Mouse (Mus musculus) liver, embryonic 14.5 days (tissue): Measurements from ENCODE around the gene B3galt5. TPM values are rescaled to one million over a fixed set of nuclear protein-coding genes. Genes with fewer than 3 reads are reported as not detected.
"Not testable (repeated sequence)": the region's sequence is repeated elsewhere in the genome, so short reads cannot be mapped to it uniquely, and the experiment has no call there.

ENCODE experiments used
- ATAC-seq: fragments of 200-750 bp; cut with Nextera tagmentation; 2 replicates; pipeline ENCODE4 v1.8.0; 2017; ENCODE audit warnings: moderate number of reproducible peaks, mild to moderate bottlenecking, moderate library complexity; ENCODE audit not compliant: insufficient read depth
- DNase-seq, 3 experiments: peaks; one replicate each; pipeline ENCODE4 v3.0.0-alpha.2; 2012 to 2013; ENCODE audit warnings: low read depth in 3 of 3, low spot score in 3 of 3
- H3K27ac ChIP-seq: fragments of 300-500 bp; sonication (generic); 2 replicates; pipeline ENCODE4 v1.5.1; 2014; ENCODE audit warnings: moderate library complexity, mild to moderate bottlenecking, control low read depth, inconsistent platforms
- H3K27me3 ChIP-seq: fragments of 300-500 bp; sonication (generic); 2 replicates; pipeline ENCODE4 v1.6.1; 2014; ENCODE audit warnings: mild to moderate bottlenecking, low read length, moderate library complexity; ENCODE audit not compliant: control insufficient read depth, insufficient read depth
- H3K36me3 ChIP-seq: fragments of 300-500 bp; sonication (generic); replicated peaks from 2 replicates; pipeline ENCODE4 v1.6.1; 2014; ENCODE audit warnings: low read depth; ENCODE audit not compliant: control insufficient read depth, insufficient read depth
- H3K4me1 ChIP-seq, 2 experiments: fragments of 200-500 bp in 1 of 2; fragments of 300-500 bp in 1 of 2; sonication (generic) in 1 of 2; replicated peaks; 2 replicates each; pipeline ENCODE4 v1.6.1; 2012 to 2014; ENCODE audit warnings: antibody characterized with exemption in 1 of 2, inconsistent platforms in 1 of 2, low read length in 1 of 2; ENCODE audit not compliant: control insufficient read depth in 2 of 2, insufficient read depth in 2 of 2
- H3K4me2 ChIP-seq: fragments of 300-500 bp; sonication (generic); 2 replicates; pipeline ENCODE4 v1.6.1; 2014; ENCODE audit warnings: low read depth, mild to moderate bottlenecking, control low read depth, moderate library complexity
- H3K4me3 ChIP-seq, 2 experiments: fragments of 200-500 bp in 1 of 2; fragments of 300-500 bp in 1 of 2; sonication (generic) in 1 of 2; 2 replicates each; pipeline ENCODE4 v1.5.1; 2012 to 2014; ENCODE audit warnings: low read depth in 2 of 2, low read length in 2 of 2, mild to moderate bottlenecking in 2 of 2, control low read depth in 1 of 2, inconsistent platforms in 1 of 2, moderate library complexity in 1 of 2; ENCODE audit not compliant: insufficient read depth in 1 of 2
- H3K9ac ChIP-seq: fragments of 300-500 bp; sonication (generic); replicated peaks from 2 replicates; pipeline ENCODE4 v1.6.1; 2014; ENCODE audit warnings: mild to moderate bottlenecking, control low read depth, moderate library complexity
- H3K9me3 ChIP-seq: fragments of 300-500 bp; sonication (generic); 2 replicates; pipeline ENCODE4 v1.6.1; 2016; ENCODE audit warnings: low read length, mixed read lengths; ENCODE audit not compliant: control insufficient read depth
- CTCF ChIP-seq: IDR thresholded peaks from 2 replicates; pipeline ENCODE4 v1.5.1; 2016; ENCODE audit warnings: antibody characterized with exemption, low read depth, control low read depth
- EP300 ChIP-seq: IDR thresholded peaks from 2 replicates; pipeline ENCODE4 v1.6.1; 2016; ENCODE audit warnings: antibody characterized with exemption, low read depth
- WGBS: fragments of 180-500 bp; shearing (Covaris S2); extraction: QIAGEN DNeasy Blood & Tissue Kit; methylation state at CpG from one replicate; pipeline ENCODE4 v1.1.7; 2014; ENCODE audit not compliant: insufficient replicate concordance; 5-methylcytosine and 5-hydroxymethylcytosine counted together
- polyA plus RNA-seq, 2 experiments: library from polyadenylated mRNA; depleted of rRNA in 1 of 2; stranded (reverse) in 1 of 2; unstranded in 1 of 2; fragments of >200 nt; fragmentation: Nextera tagmentation in 1 of 2; extraction: Ambion mirVana in 1 of 2; gene quantifications; 2 replicates each; pipeline versions ENCODE4 v1.2.1 to v1.2.3; 2012 to 2014

The B3galt5 gene
- polyA plus RNA-seq, 2 experiments, result 0.03 TPM; not detected in 1

DNA sequence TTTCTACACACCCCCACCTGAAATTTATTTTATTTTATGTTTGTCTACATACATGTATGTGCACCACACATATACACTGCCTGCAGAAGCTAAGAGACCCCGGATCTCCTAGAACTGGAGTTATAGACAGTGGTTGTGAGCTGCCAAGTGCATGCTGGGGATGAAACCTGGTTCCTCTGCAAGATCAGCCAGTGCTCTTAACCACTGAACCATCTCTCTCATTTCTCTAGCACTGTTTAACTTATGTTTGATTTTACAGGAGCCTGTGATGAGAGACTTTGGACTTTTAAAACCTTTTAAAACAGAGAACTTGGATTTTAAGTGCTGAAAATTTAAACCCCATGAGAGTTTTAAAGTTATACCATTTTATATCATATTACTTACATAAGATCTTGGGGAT lies 87.1 kb downstream of the B3galt5 start:
- ATAC-seq (no peak), DNase-seq (no peak)
- Histone ChIP-seq H3K4me1 (peaks cover 0 to 5% of the 10 kb centered on the region in 2 experiments; a peak in 1 of 4 replicates), H3K27ac (no peak overlapping the region), H3K9ac (no peak overlapping the region), H3K27me3 (no peaks in the 10 kb centered on the region), H3K4me2 (no peak overlapping the region), H3K4me3 (no peak overlapping the region), H3K36me3 (no peaks in the 10 kb centered on the region), H3K9me3 (no peaks in the 10 kb centered on the region)
- no peak for TF ChIP-seq EP300
- TF ChIP-seq CTCF, result no peak
- WGBS, result 48% methylated on average over 1 of the region's 1 CpGs

DNA sequence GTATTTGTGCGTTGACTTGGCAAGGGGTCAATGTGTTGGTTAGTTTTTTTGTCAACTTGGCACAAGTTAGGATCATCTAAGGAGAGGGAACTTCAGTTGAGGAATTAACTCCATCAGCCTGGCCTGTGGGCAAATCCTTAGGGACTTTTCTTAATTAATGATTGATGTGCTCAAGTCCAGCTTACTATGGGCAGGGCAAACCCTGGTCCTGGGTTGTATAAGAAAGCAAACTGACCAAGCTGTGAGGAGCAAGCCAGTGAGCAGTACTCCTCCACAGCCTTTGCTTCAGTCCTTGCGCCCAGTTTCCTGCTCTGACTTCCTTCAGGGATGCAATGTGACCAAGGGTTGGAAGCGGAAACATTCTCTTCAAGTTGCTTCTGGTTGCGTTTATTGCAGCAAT lies 87.6 kb downstream of the B3galt5 start:
- no peak for DNase-seq
- no peaks in the 10 kb centered on the region for H3K9me3 ChIP-seq
- WGBS, result 67% methylated on average over 4 of the region's 4 CpGs

DNA sequence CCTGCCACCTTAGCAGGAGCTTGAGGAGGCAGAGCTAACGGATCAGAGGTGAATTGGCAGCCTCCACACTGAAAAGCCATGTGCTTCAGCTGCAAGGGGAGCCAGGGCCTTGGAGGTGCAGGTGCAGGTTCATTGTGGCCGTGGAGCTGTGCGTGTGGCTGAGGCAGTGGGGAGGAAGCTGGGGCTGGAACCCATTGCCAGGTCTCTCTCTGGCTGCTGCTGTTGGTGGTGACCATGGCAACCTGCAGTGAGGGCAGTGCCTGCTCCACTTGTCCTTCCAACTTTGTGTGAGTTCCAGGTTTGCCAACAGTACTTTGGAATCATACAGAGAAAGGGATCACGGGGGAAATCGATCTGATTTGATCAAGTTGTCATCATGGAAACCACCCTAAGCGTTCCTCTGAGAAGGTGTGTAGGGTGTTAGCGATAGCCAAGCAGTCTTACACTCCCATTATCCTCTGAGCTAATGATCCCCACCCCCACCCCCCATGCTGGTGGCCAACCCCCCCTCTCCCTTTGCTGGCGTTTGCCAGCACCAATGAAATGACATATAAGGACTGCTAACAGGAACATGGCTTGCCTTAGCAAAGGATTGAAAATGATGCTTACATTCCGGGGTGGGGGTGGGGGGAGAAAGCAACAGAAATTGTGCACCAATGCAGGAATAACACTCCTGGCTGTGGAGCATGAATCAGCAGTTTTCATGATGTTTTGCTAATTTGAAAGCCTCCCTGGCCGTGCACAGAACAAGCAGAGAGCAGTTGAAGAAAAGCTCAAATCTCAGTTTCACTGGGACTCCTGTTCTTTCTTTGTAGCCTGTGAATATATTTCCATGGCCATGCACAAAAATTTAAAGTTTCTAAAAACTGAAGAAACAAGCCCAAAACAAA lies 90.8 kb downstream of the B3galt5 start:
- TF ChIP-seq CTCF (no peak), EP300 (no peak)
- no peak overlapping the region for H3K4me2 ChIP-seq
- WGBS, result 37% methylated on average over 10 of the region's 10 CpGs
- ATAC-seq (no peak), DNase-seq (no peak)
- peaks cover 0 to 5% of the 10 kb centered on the region in 2 experiments; a peak in 1 of 4 replicates for H3K4me1 ChIP-seq
- H3K4me3 ChIP-seq, result no peak overlapping the region
- H3K9me3 ChIP-seq, result no peaks in the 10 kb centered on the region
- no peaks in the 10 kb centered on the region for H3K27me3 ChIP-seq
- no peak overlapping the region for H3K27ac ChIP-seq
- H3K9ac ChIP-seq, result no peak overlapping the region
- H3K36me3 ChIP-seq, result no peaks in the 10 kb centered on the region

More for the DNA sequence above, 87.6 kb downstream of the B3galt5 start:
- no peaks in the 10 kb centered on the region for H3K36me3 ChIP-seq
- no peak for ATAC-seq
- no peak overlapping the region for H3K4me2 ChIP-seq
- H3K4me3 ChIP-seq, result no peak overlapping the region
- no peak overlapping the region for H3K9ac ChIP-seq
- TF ChIP-seq CTCF (no peak), EP300 (no peak)
- peaks cover 0 to 5% of the 10 kb centered on the region in 2 experiments; a peak in 1 of 4 replicates for H3K4me1 ChIP-seq
- no peaks in the 10 kb centered on the region for H3K27me3 ChIP-seq
- H3K27ac ChIP-seq, result no peak overlapping the region

DNA sequence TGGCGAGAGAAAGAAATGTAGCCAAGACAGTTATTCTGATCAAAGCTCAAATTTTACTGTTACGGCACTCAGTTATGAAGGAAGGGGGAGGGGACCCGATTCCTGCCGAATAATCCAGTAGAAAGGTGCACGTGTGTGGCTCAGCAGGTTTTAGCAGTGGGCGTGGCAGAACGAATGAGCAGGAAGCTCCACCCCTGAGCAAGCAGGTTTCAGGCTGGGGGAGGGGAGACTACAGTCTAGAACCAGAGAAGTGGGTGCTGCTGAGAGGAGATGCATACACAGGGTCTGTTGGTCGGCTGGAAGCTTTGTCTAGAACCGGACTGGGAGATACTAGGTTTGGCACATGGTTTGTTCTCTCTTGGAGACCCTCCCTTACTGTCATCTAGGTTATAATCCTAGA lies 91.7 kb downstream of the B3galt5 start:
- not testable (repeated sequence) for ATAC-seq, DNase-seq, H3K27ac ChIP-seq, H3K36me3 ChIP-seq, H3K4me2 ChIP-seq, H3K27me3 ChIP-seq, H3K9ac ChIP-seq, H3K4me3 ChIP-seq, H3K4me1 ChIP-seq, H3K9me3 ChIP-seq
- 27% methylated on average over 9 of the region's 9 CpGs for WGBS

DNA sequence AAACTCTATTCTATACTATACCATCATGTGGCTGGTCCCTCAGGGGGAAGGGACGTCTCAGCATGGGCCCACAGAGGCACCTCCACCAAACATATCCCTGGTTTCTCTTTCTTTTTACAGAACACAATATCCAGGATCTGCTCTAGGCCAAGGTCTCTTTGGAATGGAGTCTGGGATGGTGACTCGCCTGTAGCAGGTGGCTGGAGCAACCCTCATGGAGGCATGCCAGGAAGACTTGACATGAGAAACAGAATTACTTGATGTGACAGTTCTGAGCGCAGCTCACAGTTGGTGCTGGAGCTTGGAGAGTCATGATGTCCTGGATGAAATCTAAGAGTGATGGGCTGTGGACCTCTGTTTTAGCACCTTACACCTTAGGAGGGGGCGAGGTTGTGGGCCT lies 104.0 kb downstream of the B3galt5 start:
- Histone ChIP-seq H3K9ac (no peak overlapping the region), H3K4me2 (no peak overlapping the region), H3K9me3 (no peaks in the 10 kb centered on the region), H3K4me1 (no peaks in the 10 kb centered on the region), H3K36me3 (no peaks in the 10 kb centered on the region), H3K27me3 (no peaks in the 10 kb centered on the region), H3K4me3 (no peak overlapping the region), H3K27ac (no peak overlapping the region)
- no peak for ATAC-seq
- TF ChIP-seq EP300 (no peak), CTCF (no peak)
- WGBS, result 48% methylated on average over 4 of the region's 4 CpGs
- DNase-seq, result no peak
